Mouse (Mus musculus) heart, embryonic 16.5 days (tissue): ENCODE measurements at regions not wholly inside any gene's neighbourhood (a gene's known extent, or its start where the extent isn't known, plus 50 kb on each side); places are given as distances from the start of the nearest gene placed in this dataset.
"Not testable (repeated sequence)": the region's sequence is repeated elsewhere in the genome, so short reads cannot be mapped to it uniquely, and the experiment has no call there.

Source experiments
- ATAC-seq: fragments of 200-750 bp; cut with Nextera tagmentation; replicated peaks from 2 replicates; pipeline ENCODE4 v1.8.0; 2017; ENCODE audit warnings: moderate number of reproducible peaks; ENCODE audit not compliant: insufficient read depth, low FRiP score; ENCODE audit errors: extremely low read depth
- H3K27ac ChIP-seq: fragments of 300-500 bp; sonication (generic); 2 replicates; pipeline ENCODE4 v1.5.1; 2014; ENCODE audit warnings: mild to moderate bottlenecking, low read length, control low read depth, moderate library complexity
- H3K27me3 ChIP-seq: fragments of 300-500 bp; sonication (generic); 2 replicates; pipeline ENCODE4 v1.6.1; 2014; ENCODE audit warnings: low read length, mixed read lengths; ENCODE audit not compliant: control insufficient read depth, insufficient read depth
- H3K36me3 ChIP-seq: fragments of 300-500 bp; sonication (generic); 2 replicates; pipeline ENCODE4 v1.6.1; 2014; ENCODE audit not compliant: control insufficient read depth, insufficient read depth
- H3K4me1 ChIP-seq: fragments of 300-500 bp; sonication (generic); 2 replicates; pipeline ENCODE4 v1.6.1; 2014; ENCODE audit warnings: low read length, mixed read lengths; ENCODE audit not compliant: control insufficient read depth, insufficient read depth
- H3K4me2 ChIP-seq: fragments of 300-500 bp; sonication (generic); 2 replicates; pipeline ENCODE4 v1.6.1; 2014; ENCODE audit warnings: low read depth, mild to moderate bottlenecking, control low read depth, low read length
- H3K4me3 ChIP-seq: fragments of 300-500 bp; sonication (generic); 2 replicates; pipeline ENCODE4 v1.5.1; 2014; ENCODE audit warnings: mild to moderate bottlenecking, control low read depth, low read length
- H3K9ac ChIP-seq: fragments of 300-500 bp; sonication (generic); 2 replicates; pipeline ENCODE4 v1.6.1; 2014; ENCODE audit warnings: low read length, control low read depth
- H3K9me3 ChIP-seq: fragments of 300-500 bp; sonication (generic); replicated peaks from 2 replicates; pipeline ENCODE4 v1.6.1; 2016; ENCODE audit warnings: low read length; ENCODE audit not compliant: control insufficient read depth
- WGBS: fragments of 180-500 bp; shearing (Covaris S2); extraction: QIAGEN DNeasy Blood & Tissue Kit; methylation state at CpG from one replicate; pipeline ENCODE4 v1.1.7; 2014; 5-methylcytosine and 5-hydroxymethylcytosine counted together

GRCm38 (mm10) chr12:24252071-24252874, 155.2 kb upstream of the 9030624G23Rik start:
- peak overlapping the region; percentile 75 for H3K9ac ChIP-seq
- H3K27ac ChIP-seq, H3K36me3 ChIP-seq, H3K27me3 ChIP-seq, H3K9me3 ChIP-seq, H3K4me1 ChIP-seq, ATAC-seq: not testable (repeated sequence)
- 2% methylated on average over 60 of the region's 77 CpGs for WGBS
- H3K4me3 ChIP-seq, result peak overlapping the region; percentile 68
- H3K4me2 ChIP-seq, result peak overlapping the region; percentile 67
